Mouse (Mus musculus): Measurements from ENCODE around the gene Agbl1. TPM values are rescaled to one million over a fixed set of nuclear protein-coding genes. Genes with fewer than 3 reads are reported as not detected.
"Not testable (repeated sequence)": the region's sequence is repeated elsewhere in the genome, so short reads cannot be mapped to it uniquely, and the experiment has no call there.

Agbl1 gene
- polyA plus RNA-seq, 1 experiment from 2014 or later: not detected

- Histone ChIP-seq H3K9ac (ENCODE audit: low read length) (no peak overlapping the region), H3K36me3 (ENCODE audit: control insufficient read depth, insufficient read depth, low read length) (no peaks in the 10 kb centered on the region), H3K4me2 (replicated peaks; ENCODE audit: low read depth) (no peak overlapping the region), H3K27ac (replicated peaks) (no peak overlapping the region), H3K27me3 (ENCODE audit: control insufficient read depth, insufficient read depth, low read length) (no peaks in the 10 kb centered on the region), H3K4me1 (replicated peaks; ENCODE audit: control insufficient read depth, insufficient read depth) (no peaks in the 10 kb centered on the region), H3K4me3 (ENCODE audit: low read depth, low read length) (no peak overlapping the region), H3K9me3 (ENCODE audit: control insufficient read depth, low read length) (no peaks in the 10 kb centered on the region)
- ATAC-seq (ENCODE audit: low FRiP score, low TSS enrichment): no peak
- no peak for DNase-seq (ENCODE audit: low spot score)
- TF ChIP-seq CTCF (IDR thresholded peaks at IDR 0.05; ENCODE audit: low read depth): no peak
- no peak for TF ChIP-seq EP300 (optimal IDR thresholded peaks at IDR 0.05)
Measured at GRCm38 (mm10) chr7:76629528-76629927, 399.8 kb downstream of the Agbl1 start.

DNA sequence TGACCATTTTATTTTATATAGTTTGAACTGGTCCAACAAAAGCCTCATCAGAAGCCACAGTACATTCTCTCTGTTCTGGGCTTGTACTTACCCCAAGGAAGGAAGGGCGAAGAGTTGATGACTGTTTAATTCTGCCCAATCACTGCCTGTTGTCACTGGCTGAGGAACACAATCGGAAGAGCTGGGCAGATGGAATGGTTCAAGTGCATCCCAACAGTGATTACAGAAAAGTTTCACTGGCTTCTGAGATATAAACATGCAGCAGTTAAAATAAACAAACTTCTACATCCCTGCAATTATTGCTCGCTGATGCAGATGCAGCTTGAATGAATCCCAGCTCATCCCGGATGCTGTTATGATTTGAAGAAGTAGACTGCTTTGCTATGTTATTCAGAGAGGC, 421.3 kb downstream of the Agbl1 start:
- DNase-seq (ENCODE audit: low spot score) (no peak), ATAC-seq (ENCODE audit: low FRiP score, low TSS enrichment) (no peak)
- TF ChIP-seq EP300 (optimal IDR thresholded peaks at IDR 0.05) (no peak), CTCF (IDR thresholded peaks at IDR 0.05; ENCODE audit: low read depth) (no peak)
- Histone ChIP-seq H3K4me2 (replicated peaks; ENCODE audit: low read depth) (no peak overlapping the region), H3K27me3 (ENCODE audit: control insufficient read depth, insufficient read depth, low read length) (no peaks in the 10 kb centered on the region), H3K4me1 (replicated peaks; ENCODE audit: control insufficient read depth, insufficient read depth) (no peaks in the 10 kb centered on the region), H3K36me3 (ENCODE audit: control insufficient read depth, insufficient read depth, low read length) (no peaks in the 10 kb centered on the region), H3K9me3 (ENCODE audit: control insufficient read depth, low read length) (no peaks in the 10 kb centered on the region), H3K27ac (replicated peaks) (no peak overlapping the region), H3K4me3 (ENCODE audit: low read depth, low read length) (no peak overlapping the region), H3K9ac (ENCODE audit: low read length) (no peak overlapping the region)
- 49% methylated on average over 4 of the region's 4 CpGs for WGBS

GRCm38 (mm10) chr7:76661072-76661471, 431.4 kb downstream of the Agbl1 start:
- H3K36me3 ChIP-seq (ENCODE audit: control insufficient read depth, insufficient read depth, low read length): no peaks in the 10 kb centered on the region
- 0 out of 2 replicates have a peak, but pooled peaks cover 3% of the 10 kb centered on the region for H3K4me1 ChIP-seq (replicated peaks; ENCODE audit: control insufficient read depth, insufficient read depth)
- DNase-seq (ENCODE audit: low spot score): no peak
- no peak for ATAC-seq (ENCODE audit: low FRiP score, low TSS enrichment)
- no peak overlapping the region; the same call in 1 of the 2 replicates for H3K27ac ChIP-seq (replicated peaks)
- no peak overlapping the region for H3K4me2 ChIP-seq (replicated peaks; ENCODE audit: low read depth)
- no peaks in the 10 kb centered on the region for H3K27me3 ChIP-seq (ENCODE audit: control insufficient read depth, insufficient read depth, low read length)
- 36% methylated on average over 5 of the region's 5 CpGs for WGBS
- no peak overlapping the region for H3K9ac ChIP-seq (ENCODE audit: low read length)
- H3K4me3 ChIP-seq (ENCODE audit: low read depth, low read length): no peak overlapping the region
- TF ChIP-seq EP300 (optimal IDR thresholded peaks at IDR 0.05): no peak
- no peak for TF ChIP-seq CTCF (IDR thresholded peaks at IDR 0.05; ENCODE audit: low read depth)
- H3K9me3 ChIP-seq (ENCODE audit: control insufficient read depth, low read length): no peaks in the 10 kb centered on the region

- H3K4me3 ChIP-seq (ENCODE audit: low read depth, low read length): no peak overlapping the region
- 74% methylated on average over 3 of the region's 3 CpGs for WGBS
- H3K27ac ChIP-seq (replicated peaks): no peak overlapping the region
- H3K4me1 ChIP-seq (replicated peaks; ENCODE audit: control insufficient read depth, insufficient read depth): no peaks in the 10 kb centered on the region
- no peaks in the 10 kb centered on the region for H3K9me3 ChIP-seq (ENCODE audit: control insufficient read depth, low read length)
- DNase-seq (ENCODE audit: low spot score) (no peak), ATAC-seq (ENCODE audit: low FRiP score, low TSS enrichment) (no peak)
- H3K9ac ChIP-seq (ENCODE audit: low read length): no peak overlapping the region
- TF ChIP-seq CTCF (IDR thresholded peaks at IDR 0.05; ENCODE audit: low read depth) (no peak), EP300 (optimal IDR thresholded peaks at IDR 0.05) (no peak)
- no peak overlapping the region for H3K4me2 ChIP-seq (replicated peaks; ENCODE audit: low read depth)
- H3K27me3 ChIP-seq (ENCODE audit: control insufficient read depth, insufficient read depth, low read length): no peaks in the 10 kb centered on the region
- H3K36me3 ChIP-seq (ENCODE audit: control insufficient read depth, insufficient read depth, low read length): no peaks in the 10 kb centered on the region
Measured at GRCm38 (mm10) chr7:76674856-76675255, 445.2 kb downstream of the Agbl1 start.

DNA sequence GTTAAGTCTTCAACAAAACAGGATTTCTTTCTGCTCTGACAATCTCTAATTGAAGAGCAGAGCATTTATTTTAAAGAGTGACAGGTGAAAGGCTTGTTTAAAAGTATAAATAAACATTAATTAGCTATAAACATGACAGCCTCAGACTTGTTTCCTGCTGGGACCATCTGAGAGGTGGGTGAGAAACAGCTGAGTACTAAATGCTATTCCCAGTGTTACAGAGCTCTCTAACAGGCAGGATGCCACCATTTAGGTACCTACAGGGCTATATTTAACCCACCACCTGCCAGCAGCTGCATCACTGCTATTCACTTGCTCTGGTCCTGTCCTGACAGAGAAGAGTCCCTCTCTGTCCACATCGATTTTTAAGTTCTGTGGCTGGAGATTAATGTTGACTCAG, 471.5 kb downstream of the Agbl1 start:
- no peak overlapping the region for H3K4me2 ChIP-seq (replicated peaks; ENCODE audit: low read depth)
- DNase-seq (ENCODE audit: low spot score): no peak
- H3K4me3 ChIP-seq (ENCODE audit: low read depth, low read length): no peak overlapping the region
- TF ChIP-seq CTCF (IDR thresholded peaks at IDR 0.05; ENCODE audit: low read depth): no peak
- TF ChIP-seq EP300 (optimal IDR thresholded peaks at IDR 0.05): no peak
- H3K27ac ChIP-seq (replicated peaks): no peak overlapping the region
- H3K4me1 ChIP-seq (replicated peaks; ENCODE audit: control insufficient read depth, insufficient read depth): no peaks in the 10 kb centered on the region
- H3K36me3 ChIP-seq (ENCODE audit: control insufficient read depth, insufficient read depth, low read length): no peaks in the 10 kb centered on the region
- no peaks in the 10 kb centered on the region for H3K9me3 ChIP-seq (ENCODE audit: control insufficient read depth, low read length)
- no peaks in the 10 kb centered on the region for H3K27me3 ChIP-seq (ENCODE audit: control insufficient read depth, insufficient read depth, low read length)
- no peak for ATAC-seq (ENCODE audit: low FRiP score, low TSS enrichment)
- WGBS: 49% methylated on average over 1 of the region's 1 CpGs
- H3K9ac ChIP-seq (ENCODE audit: low read length): no peak overlapping the region

- not testable (repeated sequence) for H3K4me1 ChIP-seq (replicated peaks; ENCODE audit: control insufficient read depth, insufficient read depth); H3K27ac ChIP-seq (replicated peaks); H3K4me2 ChIP-seq (replicated peaks; ENCODE audit: low read depth); H3K9me3 ChIP-seq (ENCODE audit: control insufficient read depth, low read length); H3K9ac ChIP-seq (ENCODE audit: low read length); H3K27me3 ChIP-seq (ENCODE audit: control insufficient read depth, insufficient read depth, low read length); H3K36me3 ChIP-seq (ENCODE audit: control insufficient read depth, insufficient read depth, low read length); ATAC-seq (ENCODE audit: low FRiP score, low TSS enrichment); H3K4me3 ChIP-seq (ENCODE audit: low read depth, low read length); DNase-seq (ENCODE audit: low spot score)
- WGBS: 90% methylated on average over 7 of the region's 7 CpGs
Measured at GRCm38 (mm10) chr7:76732220-76732619, 502.5 kb downstream of the Agbl1 start.
